Mouse (Mus musculus): ENCODE results near the gene Macf1.
"Not testable (repeated sequence)": the region's sequence is repeated elsewhere in the genome, so short reads cannot be mapped to it uniquely, and the experiment has no call there.

The Macf1 gene

DNA sequence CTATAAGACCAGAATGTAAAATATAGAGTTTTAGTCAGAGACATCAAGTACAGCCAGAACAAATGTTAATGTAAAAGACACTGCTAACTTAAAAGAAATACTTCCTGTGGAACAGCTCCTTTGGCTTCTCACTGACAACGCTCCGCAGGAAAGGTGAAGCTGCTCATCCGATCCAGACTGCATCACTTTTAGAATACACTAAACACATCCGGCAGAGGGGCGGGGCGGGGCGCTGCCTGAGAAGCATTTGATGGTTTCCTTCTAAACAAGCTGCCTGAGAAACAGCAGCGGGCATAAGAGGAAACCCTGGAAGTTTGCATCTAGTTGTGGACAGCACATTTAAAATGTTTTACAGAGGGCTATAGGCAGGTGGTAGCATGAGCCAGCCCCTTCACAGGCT, 328.2 kb downstream of the Macf1 start:
- DNase-seq (ENCODE audit: low read depth, low spot score) = no peak

DNA sequence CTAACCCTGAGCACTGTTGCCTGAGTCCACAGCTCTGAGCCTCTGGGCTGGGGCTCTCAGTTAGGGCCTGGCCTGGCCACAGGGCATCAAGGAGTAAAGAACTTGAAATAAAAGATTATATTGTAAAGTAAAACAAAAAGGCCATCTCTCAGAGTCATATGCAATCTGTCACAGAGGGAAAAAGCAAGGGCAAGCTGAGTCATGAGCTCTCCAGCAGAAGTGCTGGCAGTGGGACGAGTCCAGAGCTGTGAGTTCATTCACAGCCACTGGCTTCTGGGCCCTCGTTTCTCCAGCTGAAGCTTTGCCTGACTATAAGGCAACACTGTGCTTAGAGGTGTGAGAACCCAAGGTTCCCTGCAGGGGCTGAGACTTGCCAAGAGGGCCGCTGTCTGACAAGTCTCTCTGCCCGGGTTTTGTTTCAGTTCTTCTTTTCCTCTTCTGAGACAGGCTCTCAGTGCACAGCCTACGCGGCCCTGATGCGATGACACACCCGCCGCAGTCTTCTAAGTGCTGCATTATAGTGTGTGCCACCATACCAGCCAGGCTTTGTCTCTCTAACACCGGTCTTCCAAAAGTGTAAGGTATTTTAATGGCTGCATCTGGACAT, 330.8 kb downstream of the Macf1 start:
- DNase-seq (ENCODE audit: low read depth, low spot score) = no peak

DNA sequence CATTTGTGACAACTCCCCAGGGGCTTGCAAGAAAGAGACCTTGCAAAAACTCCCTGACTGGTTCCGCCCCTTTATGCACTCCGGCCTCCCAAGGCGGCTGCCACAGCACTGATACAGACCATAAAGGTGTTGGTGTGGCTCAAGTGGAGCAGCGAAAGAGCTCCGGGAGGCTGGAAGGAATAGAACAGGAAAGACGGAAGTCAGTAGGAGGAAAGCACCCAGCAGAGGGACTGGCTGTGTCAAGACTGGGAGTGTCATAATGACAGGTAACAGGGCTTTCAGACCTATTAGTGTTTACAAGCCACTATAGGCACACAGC, 340.7 kb downstream of the Macf1 start:
- DNase-seq (ENCODE audit: low read depth, low spot score) = no peak

DNA sequence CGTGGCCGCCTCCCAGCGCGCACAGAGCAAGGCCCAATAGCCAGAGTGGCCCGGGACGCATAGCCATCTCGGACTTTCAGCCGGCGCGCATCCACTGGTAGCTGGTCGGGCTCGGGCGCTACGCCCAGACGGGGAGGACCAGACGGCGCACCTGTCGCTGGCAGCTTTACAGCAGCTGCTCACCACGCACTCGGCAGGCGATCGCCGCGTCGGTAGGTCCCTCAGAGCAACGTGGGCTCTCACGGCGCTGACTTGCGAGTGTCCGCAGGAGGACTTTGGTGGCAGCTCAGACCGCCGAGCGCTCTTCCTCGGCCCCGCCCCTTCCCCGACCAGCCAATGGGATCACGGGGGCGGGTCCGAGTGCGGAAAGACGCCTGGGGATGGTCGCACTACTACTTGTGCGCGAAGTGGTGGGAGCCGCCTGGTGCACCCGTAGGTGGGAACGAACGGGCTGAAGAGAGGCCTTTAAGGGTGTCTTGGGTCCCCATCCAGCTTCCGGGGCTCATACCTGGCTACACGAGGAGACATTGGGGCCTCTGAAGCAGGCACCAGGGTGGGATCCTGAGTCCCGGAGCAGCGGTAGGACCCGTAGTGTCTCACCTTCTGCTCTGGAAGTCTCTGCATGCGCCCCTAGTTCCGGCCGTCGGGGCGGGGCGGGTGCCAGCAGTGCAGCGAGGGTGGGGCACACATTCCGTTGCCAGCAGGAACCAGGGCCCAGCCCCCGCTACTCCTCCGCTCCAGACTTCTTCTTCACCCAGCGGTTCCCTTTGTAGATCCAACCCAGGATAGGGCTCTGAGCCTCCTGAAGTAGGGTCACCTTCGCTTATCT, 341.3 kb downstream of the Macf1 start, which contains the start of gene Bmp8a:
Gene Bmp8a (minus strand): TSS at position 611 of the 829 bp plus-strand sequence.
- peak; percentile 3 for DNase-seq (ENCODE audit: low read depth, low spot score)

DNA sequence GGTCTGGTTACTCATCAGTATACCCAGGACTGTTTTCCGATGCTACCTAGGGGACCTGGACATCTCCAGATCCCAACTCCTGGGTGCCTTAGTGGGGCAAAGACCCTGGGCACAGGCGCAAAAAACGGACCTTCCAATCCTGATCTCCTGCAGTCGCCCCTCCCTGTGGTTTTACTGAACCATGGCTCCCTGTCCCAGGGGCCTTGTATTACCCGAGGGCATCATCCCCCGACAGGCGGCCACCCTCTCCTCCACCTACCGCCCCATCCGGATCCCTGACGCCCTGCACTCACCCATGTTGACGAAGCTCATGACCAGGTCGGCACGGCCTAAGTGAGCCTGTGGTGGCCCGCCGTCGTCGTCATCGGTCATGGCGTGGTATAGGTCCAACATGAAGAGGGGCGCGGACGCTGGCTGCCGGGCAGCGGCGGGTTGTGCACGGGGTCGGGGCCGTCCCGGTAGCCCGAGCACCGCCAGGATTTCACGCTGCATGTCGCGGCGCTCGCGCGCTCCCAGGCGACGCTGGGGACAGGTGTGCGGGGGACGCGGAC, 342.0 kb downstream of the Macf1 start:
- DNase-seq (ENCODE audit: low read depth, low spot score) = no peak

DNA sequence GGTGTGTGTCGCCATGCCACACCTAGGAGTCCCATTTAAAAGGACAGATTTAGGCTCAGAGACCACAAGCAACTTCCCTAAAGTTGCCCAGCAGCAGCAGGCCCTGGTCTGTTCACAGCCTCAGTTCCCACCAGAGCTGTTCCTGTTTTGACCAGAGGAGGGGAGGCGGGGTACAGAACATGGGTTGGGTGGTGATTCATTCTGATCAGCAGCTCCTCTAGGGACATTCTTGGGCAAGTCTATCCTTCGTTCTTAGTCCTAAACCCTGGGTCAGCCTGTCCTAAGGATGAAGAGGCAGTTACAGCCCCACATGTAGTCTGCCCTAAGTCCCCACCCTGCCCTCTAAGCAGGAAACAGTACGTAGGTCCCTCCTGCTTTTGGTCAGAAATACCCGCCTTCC, 343.9 kb downstream of the Macf1 start:
- DNase-seq (ENCODE audit: low read depth, low spot score) = no peak

DNA sequence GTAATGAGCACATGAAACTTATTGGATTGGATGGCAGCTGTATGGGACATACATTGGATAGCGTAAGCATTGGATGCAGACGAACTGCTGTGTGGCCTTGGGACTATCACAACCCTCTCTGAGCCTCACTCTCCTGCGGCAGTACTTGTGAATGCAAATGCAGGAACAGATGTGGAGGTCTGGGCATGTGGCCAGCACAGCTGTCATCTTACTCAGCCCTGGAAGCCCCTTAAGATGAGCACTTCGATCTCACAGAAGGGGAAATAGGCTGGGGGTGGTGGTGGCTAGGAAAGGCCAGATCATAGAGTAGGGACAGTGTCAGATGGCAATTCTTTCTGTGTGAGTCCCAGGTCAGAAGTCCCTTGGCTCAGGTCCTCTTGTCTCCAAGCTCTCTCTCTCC, 346.5 kb downstream of the Macf1 start:
- no peak for DNase-seq (ENCODE audit: low read depth, low spot score)

DNA sequence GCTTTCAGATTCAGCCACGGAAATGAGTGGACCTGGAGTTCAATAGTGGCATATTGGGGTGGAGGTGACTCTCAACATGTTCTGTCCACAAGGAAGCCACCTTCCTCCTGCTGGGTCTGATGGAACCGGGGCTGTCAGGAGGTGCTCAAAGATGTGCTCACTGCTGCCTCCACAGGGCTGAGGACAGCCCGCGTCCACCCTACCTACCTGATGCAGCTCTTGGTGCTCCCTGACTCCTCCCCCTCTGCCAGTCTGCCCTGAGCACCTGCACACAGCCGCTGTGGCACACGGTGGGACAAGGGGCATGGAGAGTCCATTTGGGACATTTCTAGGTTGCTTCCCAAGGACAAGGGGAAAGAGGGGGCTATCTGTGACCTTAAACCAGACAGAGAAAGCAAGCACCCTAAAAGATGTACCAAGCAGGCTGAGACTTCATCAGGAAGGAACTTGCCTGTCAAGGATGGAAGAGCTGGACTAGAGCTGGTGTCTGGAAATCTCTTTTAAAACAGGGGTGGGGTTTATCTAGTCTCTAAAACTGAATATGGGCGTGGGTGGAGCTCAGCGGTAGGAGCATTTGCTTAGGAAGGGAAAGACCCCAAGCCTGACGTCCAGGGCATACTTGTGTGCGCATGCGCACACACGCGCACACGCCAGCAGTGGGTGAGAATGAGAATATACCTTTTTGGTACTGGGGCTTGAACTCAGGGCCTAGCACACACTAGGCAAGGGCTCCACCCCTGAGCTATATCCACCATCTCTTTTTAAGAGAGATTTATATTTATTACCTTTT, 348.2 kb downstream of the Macf1 start:
- no peak for DNase-seq (ENCODE audit: low read depth, low spot score)

DNA sequence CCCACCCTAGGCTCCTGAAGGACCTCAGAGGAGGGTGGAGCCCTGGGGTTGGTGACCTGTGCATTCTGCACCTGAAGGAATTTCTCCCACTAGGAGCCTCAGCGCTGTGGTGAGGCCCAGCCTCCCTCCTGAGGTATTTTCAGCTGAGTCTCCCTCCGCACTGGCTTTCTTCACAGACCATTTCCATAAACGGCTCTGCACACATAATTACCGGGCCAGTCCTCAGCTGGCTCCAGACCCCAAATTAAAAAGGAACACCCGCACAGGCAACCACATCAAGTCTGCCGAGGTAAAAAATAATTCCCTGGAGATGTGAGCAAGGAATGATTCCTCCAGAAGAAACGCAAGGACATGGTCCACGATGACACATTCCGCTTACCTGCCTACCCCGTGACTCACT, 348.9 kb downstream of the Macf1 start:
- DNase-seq (ENCODE audit: low read depth, low spot score) = not testable (repeated sequence)

DNA sequence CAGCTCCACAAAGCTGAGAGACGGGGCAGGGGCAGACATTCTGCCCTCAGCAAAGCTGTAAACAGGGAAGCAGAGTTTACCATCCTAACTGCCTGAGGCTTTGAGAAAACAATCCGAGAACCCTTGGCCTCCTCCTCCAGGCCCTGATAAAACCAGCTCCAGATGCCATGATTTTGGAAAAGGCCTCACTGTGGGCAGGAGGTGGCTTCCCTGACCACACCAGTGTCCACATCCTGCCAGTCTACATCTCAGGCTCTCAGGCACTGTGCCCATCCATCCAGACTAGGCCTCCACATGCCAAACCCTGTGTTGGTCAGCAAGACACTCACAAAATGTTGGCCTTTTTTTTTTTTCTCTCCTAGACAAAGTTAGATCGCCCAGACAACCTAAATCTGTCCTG, 350.0 kb downstream of the Macf1 start:
- DNase-seq (ENCODE audit: low read depth, low spot score) = no peak

DNA sequence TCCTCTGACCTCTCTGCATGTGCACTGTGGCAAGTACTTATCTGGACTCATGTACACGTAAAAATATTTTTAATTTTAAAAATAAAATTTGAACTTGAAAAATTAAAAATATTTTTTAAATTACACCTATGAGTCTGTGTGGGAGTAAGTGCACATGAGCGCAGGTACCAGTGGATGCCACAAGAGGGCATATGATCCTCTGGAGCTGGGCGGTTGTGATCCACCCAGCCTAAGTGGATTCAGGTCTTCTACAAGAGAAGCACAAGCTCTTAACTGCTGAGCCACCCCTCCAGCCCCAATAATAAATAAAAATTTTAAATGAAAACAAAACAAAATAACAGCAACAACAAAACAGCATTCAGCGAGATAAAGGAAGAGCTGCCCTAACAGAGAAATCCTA, 351.0 kb downstream of the Macf1 start:
- DNase-seq (ENCODE audit: low read depth, low spot score) = no peak

DNA sequence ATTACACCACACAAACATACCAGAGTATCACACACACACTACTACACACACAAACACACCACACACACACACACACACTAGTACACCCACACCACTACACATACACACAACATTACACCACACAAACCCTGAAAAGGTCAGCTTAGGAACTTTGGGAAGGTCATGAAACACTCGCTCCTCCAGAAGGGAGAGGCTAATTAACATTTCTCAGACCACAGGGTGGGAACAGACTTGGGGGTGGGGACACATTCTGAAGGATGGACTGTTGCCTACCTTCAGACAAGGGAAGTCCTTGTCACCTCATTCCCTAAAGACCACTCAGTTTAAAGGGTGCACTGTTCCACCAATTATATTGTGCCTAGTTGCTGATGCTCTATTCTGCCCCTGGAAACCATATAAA, 352.2 kb downstream of the Macf1 start:
- not testable (repeated sequence) for DNase-seq (ENCODE audit: low read depth, low spot score)

DNA sequence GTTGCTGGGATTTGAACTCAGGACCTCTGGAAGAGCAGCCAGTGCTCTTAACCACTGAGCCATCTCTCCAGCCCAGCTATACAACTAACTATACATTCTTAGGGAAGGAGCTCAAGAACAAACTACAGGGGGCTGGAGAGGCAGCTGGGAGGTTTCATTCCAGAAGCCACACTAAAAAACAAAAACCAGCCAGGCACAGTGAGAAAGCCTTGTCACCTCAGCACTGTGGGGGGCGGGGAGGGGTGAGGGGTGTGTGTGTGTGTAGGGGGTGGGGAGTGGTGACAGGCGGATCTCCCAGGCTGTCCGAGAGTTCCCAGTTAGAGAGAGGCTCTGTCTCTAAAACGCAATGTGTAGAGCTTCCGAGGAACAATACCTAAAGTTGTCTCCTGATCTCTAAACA, 352.8 kb downstream of the Macf1 start:
- DNase-seq (ENCODE audit: low read depth, low spot score) = no peak

DNA sequence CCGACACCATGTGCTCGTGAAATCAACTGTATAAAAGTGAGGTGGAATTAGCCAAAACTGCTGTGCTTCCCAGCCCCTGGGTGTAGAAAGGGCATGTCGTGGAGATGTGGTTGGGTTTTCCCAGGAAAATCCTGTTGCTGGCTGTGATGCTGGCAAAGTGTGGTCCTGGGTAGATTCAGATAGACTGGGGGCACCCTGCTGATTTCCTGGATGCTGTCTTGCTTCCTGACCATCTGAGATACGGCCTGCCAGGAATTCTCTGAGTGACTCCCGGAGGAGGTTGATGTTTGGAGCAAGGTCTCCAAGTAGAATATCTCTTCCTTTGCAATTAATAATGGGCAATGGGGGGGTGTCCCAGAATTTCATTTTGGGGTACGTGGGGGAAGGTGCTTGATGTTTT, 355.2 kb downstream of the Macf1 start:
- no peak for DNase-seq (ENCODE audit: low read depth, low spot score)

DNA sequence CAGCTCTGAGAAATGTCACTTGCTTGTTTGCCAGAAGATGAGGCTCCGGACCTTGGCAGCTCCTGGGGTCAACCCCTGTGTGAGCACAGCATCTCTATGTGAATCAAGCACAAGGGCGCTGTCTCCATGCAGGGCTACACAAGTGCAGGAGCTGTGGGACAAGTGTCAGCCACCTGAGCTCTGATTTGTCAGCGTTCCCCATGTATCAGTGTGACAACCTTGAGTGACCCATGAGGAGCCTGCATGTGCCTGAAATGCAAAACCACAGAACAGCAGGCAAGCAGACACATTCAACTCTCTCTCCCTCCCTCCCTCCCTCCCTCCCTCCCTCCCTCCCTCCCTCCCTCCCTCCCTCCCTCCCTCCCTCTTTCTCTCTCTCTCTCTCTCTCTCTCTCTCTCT, 356.5 kb downstream of the Macf1 start:
- no peak for DNase-seq (ENCODE audit: low read depth, low spot score)

DNA sequence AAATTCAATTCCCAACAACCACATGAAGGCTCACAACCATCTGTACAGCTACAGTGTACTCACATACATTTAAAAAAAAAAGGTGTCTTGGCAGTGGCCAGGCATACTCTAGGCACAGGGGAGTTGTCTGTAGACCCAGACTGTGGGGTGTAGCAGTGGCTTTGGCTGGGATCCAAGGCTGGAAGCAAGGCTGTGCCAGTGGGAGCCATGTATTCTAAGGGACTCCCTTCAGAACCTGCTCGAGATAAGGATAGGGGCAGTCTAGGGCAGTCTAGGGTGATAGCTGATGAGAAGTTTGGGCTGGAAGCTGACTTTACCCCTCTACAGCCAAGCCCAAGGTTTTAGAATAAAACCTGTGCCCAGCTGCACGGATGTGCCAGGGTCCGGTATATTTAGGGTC, 358.1 kb downstream of the Macf1 start:
- no peak for DNase-seq (ENCODE audit: low read depth, low spot score)

DNA sequence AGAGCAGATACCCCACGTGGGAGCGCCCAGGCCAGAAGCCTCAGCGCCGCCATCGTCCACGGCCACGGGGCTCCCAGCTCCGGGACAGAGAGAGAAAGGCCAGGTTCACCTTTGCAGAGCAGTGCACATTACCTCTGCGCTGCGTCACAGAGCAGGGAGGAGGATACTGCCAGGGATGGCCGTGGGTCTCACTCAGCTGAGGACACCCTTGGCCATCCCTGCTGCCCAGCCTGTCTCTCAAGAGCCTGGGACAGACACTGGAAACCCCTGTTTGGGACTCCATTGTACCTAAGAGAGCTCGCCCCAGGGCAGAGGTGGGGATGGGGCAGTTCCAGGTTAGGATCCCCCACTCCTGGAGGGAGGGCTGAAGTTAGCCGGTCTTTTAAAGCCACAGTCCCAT, 360.6 kb downstream of the Macf1 start, which contains the start of gene Oxct2a:
Gene Oxct2a (minus strand): TSS at position 101 of the 400 bp plus-strand sequence.
- DNase-seq (ENCODE audit: low read depth, low spot score) = no peak

DNA sequence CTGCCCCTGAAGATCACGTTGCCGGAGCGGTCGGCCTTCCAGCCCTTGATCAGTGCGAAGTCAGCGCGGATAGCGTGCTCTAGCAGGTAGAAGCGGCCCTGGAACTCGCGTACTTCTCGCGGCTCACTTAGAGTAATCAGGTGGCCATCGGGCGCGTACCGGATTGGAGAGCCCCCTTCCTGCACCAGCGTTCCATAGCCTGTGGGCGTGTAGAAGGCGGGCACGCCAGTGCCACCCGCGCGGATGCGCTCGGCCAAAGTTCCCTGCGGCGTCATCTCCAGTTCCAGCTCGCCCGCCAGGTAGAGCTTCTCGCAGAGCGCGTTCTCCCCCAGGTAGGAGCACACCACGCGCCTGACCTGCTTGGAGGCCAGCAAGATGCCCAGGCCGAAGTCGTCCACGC, 361.2 kb downstream of the Macf1 start:
- DNase-seq (ENCODE audit: low read depth, low spot score) = not testable (repeated sequence)

DNA sequence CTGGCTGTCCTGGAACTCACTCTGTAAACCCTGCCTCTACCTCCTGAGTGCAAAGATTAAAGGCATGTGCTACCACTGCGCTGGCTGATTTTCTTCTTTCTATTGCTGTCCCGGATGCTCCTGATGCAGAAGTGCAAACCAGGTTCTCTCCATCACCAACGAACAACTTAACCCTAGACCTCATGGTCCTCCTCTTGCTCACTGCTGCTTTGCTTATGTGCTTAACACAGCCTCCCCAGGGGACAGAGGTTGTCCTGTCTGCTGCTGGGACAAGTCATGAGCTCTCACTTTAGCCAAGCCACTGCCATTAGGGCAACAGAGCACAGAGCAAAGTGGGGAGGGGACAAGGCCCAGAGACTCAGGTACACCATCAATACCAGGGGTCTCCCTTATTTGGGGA, 369.7 kb downstream of the Macf1 start:
- no peak for DNase-seq (ENCODE audit: low read depth, low spot score)

DNA sequence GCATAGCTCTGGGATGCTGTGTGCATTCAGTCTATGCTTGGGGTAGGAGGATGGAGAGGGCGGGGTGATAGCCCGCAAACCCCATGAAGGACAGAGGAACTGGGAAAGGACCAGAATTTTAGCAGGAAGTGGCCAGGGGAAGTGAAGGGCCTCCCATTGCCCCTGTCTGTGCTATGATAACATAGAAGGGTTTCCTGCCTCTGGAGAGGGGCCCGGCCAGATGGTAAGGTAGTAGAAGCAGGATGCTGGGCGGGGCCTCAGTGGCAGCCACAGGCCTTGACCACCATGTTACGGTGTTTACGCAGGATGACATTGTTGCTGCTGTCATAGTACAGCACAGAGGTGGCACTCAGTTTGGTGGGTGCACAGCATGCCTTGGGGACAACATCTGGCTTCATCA, 371.1 kb downstream of the Macf1 start:
- no peak for DNase-seq (ENCODE audit: low read depth, low spot score)

DNA sequence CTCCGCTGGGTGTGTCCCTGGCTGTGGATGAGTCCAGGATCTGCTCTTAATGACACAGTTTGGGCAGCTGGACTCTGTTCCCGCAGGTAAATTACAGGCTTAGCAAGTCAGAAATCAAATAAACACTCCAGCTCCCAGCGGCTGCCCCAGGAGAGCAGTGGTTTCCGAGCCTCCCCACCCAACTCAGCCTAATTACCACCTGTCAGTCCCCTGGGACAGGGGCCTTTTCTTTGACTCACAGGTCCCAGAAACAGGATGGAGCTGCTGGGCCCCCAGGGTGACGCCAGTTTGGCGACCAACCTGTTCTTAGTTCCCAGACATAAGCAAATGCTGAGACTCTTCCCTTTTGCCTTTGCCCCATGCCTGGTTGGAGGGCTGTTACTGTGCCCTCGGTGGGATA, 372.3 kb downstream of the Macf1 start:
- no peak for DNase-seq (ENCODE audit: low read depth, low spot score)

DNA sequence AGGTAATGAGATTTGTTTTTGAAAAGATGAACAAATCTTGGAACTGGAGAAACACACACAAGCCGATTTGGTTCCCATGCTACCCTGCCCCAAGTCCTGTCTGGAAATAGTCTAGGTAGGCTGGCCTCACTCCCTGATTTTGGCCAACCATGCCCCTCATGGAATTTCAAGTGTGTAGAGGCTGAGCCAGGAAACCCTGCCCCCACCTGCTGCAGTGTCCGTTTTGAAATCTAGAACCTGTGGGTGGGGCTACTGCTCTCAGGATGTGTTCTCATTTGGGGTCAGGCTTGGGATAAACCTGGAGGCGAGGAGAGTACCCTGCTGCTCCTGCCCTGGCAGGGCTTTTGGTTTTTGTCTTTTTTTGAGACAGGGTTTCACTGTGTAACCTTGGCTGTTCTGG, 375.9 kb downstream of the Macf1 start:
- DNase-seq (ENCODE audit: low read depth, low spot score) = no peak
